Mouse (Mus musculus) embryonic fibroblast, embryonic 13.5 days (primary cell): ENCODE results near the gene Cacna1c.

ENCODE experiments used
- CTCF ChIP-seq: IDR thresholded peaks from 2 replicates; pipeline ENCODE4 v1.5.1; 2011; ENCODE audit warnings: mild to moderate bottlenecking, control low read depth, low read length, moderate library complexity, borderline replicate concordance; ENCODE audit not compliant: insufficient read depth
- POLR2A ChIP-seq: IDR thresholded peaks from 2 replicates; pipeline ENCODE4 v1.6.1; 2011; ENCODE audit warnings: low read depth, mild to moderate bottlenecking, control low read depth, low read length, moderate library complexity

GRCm38 (mm10) chr6:118719486-118719885 is 476.7 kb downstream of the Cacna1c start:
- no peak for TF ChIP-seq CTCF
- TF ChIP-seq POLR2A: no peak
